Comparison of ENCODE assay signal across 28 mouse cellular contexts in genomic region chr4:149784371-149784770, GRCm38 (mm10). TPM values are rescaled to one million over a fixed set of nuclear protein-coding genes. Genes with fewer than 3 reads are reported as not detected.
DNase-seq lines count a peak whose midpoint lies in the region; ATAC-seq and TF ChIP-seq lines count a peak whose summit lies in the region.
"Had no signal": no experiment of that assay in that cellular context is flagged by ENCODE, and none has a peak within 500 bp of the region (broad histone marks: within the 10 kb centered on the region; RNA-seq: fewer than 3 reads in every experiment).

No protein-coding gene starts in this region.

- H3K9me3 ChIP-seq in heart, embryonic 16.5 days (replicated peaks; ENCODE audit: control insufficient read depth, low read length) = no peaks in the 10 kb centered on the region; the same call in 1 of the 2 replicates
- peaks cover 4% of the 10 kb centered on the region; the same call in 1 of the 2 replicates for H3K9me3 ChIP-seq in heart, embryonic 12.5 days (replicated peaks)
- no peaks in the 10 kb centered on the region for H3K9me3 ChIP-seq in liver, postnatal 0 days (ENCODE audit: low read length)
- H3K9me3 ChIP-seq in liver, embryonic 12.5 days (replicated peaks) = no peaks in the 10 kb centered on the region
- no peaks in the 10 kb centered on the region for H3K9me3 ChIP-seq in heart, postnatal 0 days (replicated peaks; ENCODE audit: control insufficient read depth, low read length)
- peaks cover 2% of the 10 kb centered on the region; the same call in 1 of the 2 replicates for H3K9me3 ChIP-seq in hindbrain, embryonic 10.5 days
- H3K9me3 ChIP-seq: embryonic facial prominence, embryonic 10.5 days; embryonic facial prominence, embryonic 15.5 days; forebrain, embryonic 12.5 days; G1E; heart, embryonic 15.5 days; hindbrain, embryonic 13.5 days; liver, embryonic 13.5 days; midbrain, embryonic 13.5 days had no signal

- DNase-seq in adrenal gland, postnatal 14 days = peak; percentile 59
- DNase-seq in adrenal gland, adult 8-10 months = no peak
- DNase-seq in liver, postnatal 0 days = no peak
- peak; percentile 65 for DNase-seq in heart, postnatal 0 days (ENCODE audit: low spot score)
- no peak for DNase-seq in hindbrain, embryonic 10.5 days (ENCODE audit: low spot score)
- DNase-seq: cerebellum, adult 8-10 months; cerebellum, postnatal 25 days; forebrain, postnatal 0 days; kidney, postnatal 4 days; lung, embryonic 14.5 days; lung, postnatal 4 days; thymus, adult 2 months; thymus, postnatal 36 days had no signal

- H3K27me3 ChIP-seq in heart, embryonic 16.5 days (ENCODE audit: control insufficient read depth, insufficient read depth, low read length) = no peaks in the 10 kb centered on the region
- H3K27me3 ChIP-seq in heart, embryonic 12.5 days (replicated peaks) = no peaks in the 10 kb centered on the region
- H3K27me3 ChIP-seq in liver, postnatal 0 days (ENCODE audit: insufficient read depth, low read length) = no peaks in the 10 kb centered on the region
- no peaks in the 10 kb centered on the region; the same call in 1 of the 2 replicates for H3K27me3 ChIP-seq in liver, embryonic 12.5 days (replicated peaks)
- H3K27me3 ChIP-seq in heart, postnatal 0 days (ENCODE audit: control insufficient read depth, insufficient read depth, low read length) = no peaks in the 10 kb centered on the region
- 0 out of 2 replicates have a peak, but pooled peaks cover 3% of the 10 kb centered on the region for H3K27me3 ChIP-seq in hindbrain, embryonic 10.5 days (ENCODE audit: insufficient read depth, poor library complexity, severe bottlenecking)
- H3K27me3 ChIP-seq: embryonic facial prominence, embryonic 15.5 days; heart, embryonic 15.5 days; hindbrain, embryonic 13.5 days; limb, embryonic 12.5 days; midbrain, embryonic 13.5 days; Patski had no signal

- H3K9ac ChIP-seq in heart, embryonic 16.5 days (ENCODE audit: low read length) = peak overlapping the region; percentile 15; the same call in 1 of the 2 replicates
- H3K9ac ChIP-seq in heart, embryonic 12.5 days = no peak overlapping the region
- no peak overlapping the region for H3K9ac ChIP-seq in liver, postnatal 0 days (replicated peaks)
- no peak overlapping the region for H3K9ac ChIP-seq in liver, embryonic 12.5 days
- no peak overlapping the region for H3K9ac ChIP-seq in heart, postnatal 0 days (replicated peaks; ENCODE audit: low read depth, low read length)
- H3K9ac ChIP-seq: embryonic facial prominence, embryonic 15.5 days; forebrain, embryonic 12.5 days; forebrain, postnatal 0 days; heart, embryonic 15.5 days; hindbrain, embryonic 13.5 days; limb, embryonic 12.5 days; liver, embryonic 13.5 days; lung, embryonic 14.5 days; midbrain, embryonic 13.5 days had no signal

- no peaks in the 10 kb centered on the region for H3K36me3 ChIP-seq in heart, embryonic 16.5 days (ENCODE audit: control insufficient read depth, insufficient read depth)
- H3K36me3 ChIP-seq in heart, embryonic 12.5 days = no peaks in the 10 kb centered on the region
- H3K36me3 ChIP-seq in liver, postnatal 0 days (replicated peaks; ENCODE audit: insufficient read depth, low read length) = no peaks in the 10 kb centered on the region
- no peaks in the 10 kb centered on the region for H3K36me3 ChIP-seq in liver, embryonic 12.5 days
- H3K36me3 ChIP-seq in heart, postnatal 0 days (replicated peaks; ENCODE audit: control insufficient read depth, insufficient read depth, low read length) = no peaks in the 10 kb centered on the region
- no peaks in the 10 kb centered on the region for H3K36me3 ChIP-seq in hindbrain, embryonic 10.5 days
- H3K36me3 ChIP-seq: embryonic facial prominence, embryonic 10.5 days; embryonic facial prominence, embryonic 15.5 days; forebrain, embryonic 12.5 days; G1E; heart, embryonic 15.5 days; hindbrain, embryonic 13.5 days; limb, embryonic 12.5 days; liver, embryonic 13.5 days; midbrain, embryonic 13.5 days had no signal

- no peak overlapping the region for H3K4me3 ChIP-seq in heart, embryonic 16.5 days (ENCODE audit: low read length)
- no peak overlapping the region for H3K4me3 ChIP-seq in heart, embryonic 12.5 days
- no peak overlapping the region for H3K4me3 ChIP-seq in liver, postnatal 0 days (ENCODE audit: low read depth, low read length)
- H3K4me3 ChIP-seq in liver, embryonic 12.5 days = no peak overlapping the region
- H3K4me3 ChIP-seq in heart, postnatal 0 days (ENCODE audit: low read depth, low read length) = no peak overlapping the region
- H3K4me3 ChIP-seq in hindbrain, embryonic 10.5 days = no peak overlapping the region
- H3K4me3 ChIP-seq: embryonic facial prominence, embryonic 10.5 days; embryonic facial prominence, embryonic 15.5 days; forebrain, embryonic 12.5 days; heart, embryonic 15.5 days; hindbrain, embryonic 13.5 days; limb, embryonic 12.5 days; liver, embryonic 13.5 days; megakaryocyte, embryonic 14.5 days; midbrain, embryonic 13.5 days had no signal

- H3K4me2 ChIP-seq in heart, embryonic 16.5 days (ENCODE audit: low read depth, low read length) = no peak overlapping the region
- no peak overlapping the region for H3K4me2 ChIP-seq in heart, embryonic 12.5 days
- no peak overlapping the region for H3K4me2 ChIP-seq in liver, postnatal 0 days (ENCODE audit: low read depth, low read length)
- no peak overlapping the region for H3K4me2 ChIP-seq in liver, embryonic 12.5 days
- H3K4me2 ChIP-seq in heart, postnatal 0 days (ENCODE audit: low read depth, low read length) = no peak overlapping the region
- H3K4me2 ChIP-seq: embryonic facial prominence, embryonic 15.5 days; forebrain, embryonic 12.5 days; heart, embryonic 15.5 days; hindbrain, embryonic 13.5 days; limb, embryonic 12.5 days; liver, embryonic 13.5 days; lung, embryonic 14.5 days; midbrain, embryonic 13.5 days had no signal

- peaks cover 6% of the 10 kb centered on the region for H3K4me1 ChIP-seq in heart, embryonic 16.5 days (ENCODE audit: control insufficient read depth, insufficient read depth, low read length)
- H3K4me1 ChIP-seq in heart, embryonic 12.5 days (replicated peaks) = no peaks in the 10 kb centered on the region
- peaks cover 19% of the 10 kb centered on the region for H3K4me1 ChIP-seq in liver, postnatal 0 days (ENCODE audit: insufficient read depth)
- H3K4me1 ChIP-seq in liver, embryonic 12.5 days = peaks cover 22% of the 10 kb centered on the region
- peaks cover 11% of the 10 kb centered on the region for H3K4me1 ChIP-seq in heart, postnatal 0 days (ENCODE audit: control insufficient read depth, insufficient read depth)
- peaks cover 7% of the 10 kb centered on the region; the same call in 1 of the 2 replicates for H3K4me1 ChIP-seq in hindbrain, embryonic 10.5 days (replicated peaks)
- H3K4me1 ChIP-seq: embryonic facial prominence, embryonic 15.5 days; hindbrain, embryonic 13.5 days had no signal

- ATAC-seq in heart, embryonic 16.5 days (replicated peaks; ENCODE audit: extremely low read depth, insufficient read depth, low FRiP score) = no peak
- ATAC-seq in heart, embryonic 12.5 days (ENCODE audit: insufficient number of reproducible peaks, low FRiP score) = no peak
- 0 out of 2 replicates have a peak, but pooled peaks have one; percentile 9 for ATAC-seq in liver, postnatal 0 days
- no peak for ATAC-seq in liver, embryonic 12.5 days
- peak; percentile 83 for ATAC-seq in heart, postnatal 0 days (ENCODE audit: insufficient read depth, low read depth)
- ATAC-seq: forebrain, postnatal 0 days; intestine, postnatal 0 days; midbrain, embryonic 13.5 days; Patski had no signal

- TF ChIP-seq EP300 in liver, postnatal 0 days (IDR thresholded peaks at IDR 0.05; ENCODE audit: low read depth) = no peak
- peak; percentile 79; the same call in 1 of the 2 replicates for TF ChIP-seq EP300 in heart, postnatal 0 days (IDR thresholded peaks at IDR 0.05; ENCODE audit: low read depth)

- WGBS in heart, embryonic 16.5 days = 58% methylated on average over 9 of the region's 9 CpGs
- WGBS in heart, embryonic 12.5 days = 76% methylated on average over 9 of the region's 9 CpGs
- WGBS in liver, postnatal 0 days (ENCODE audit: insufficient replicate concordance) = 54% methylated on average over 9 of the region's 9 CpGs
- 65% methylated on average over 9 of the region's 9 CpGs for WGBS in liver, embryonic 12.5 days (ENCODE audit: insufficient replicate concordance)
- 41% methylated on average over 9 of the region's 9 CpGs for WGBS in heart, postnatal 0 days
- WGBS in hindbrain, embryonic 10.5 days = 91% methylated on average over 9 of the region's 9 CpGs

- TF ChIP-seq CTCF in liver, postnatal 0 days (IDR thresholded peaks at IDR 0.05; ENCODE audit: low read depth) = no peak
- no peak for TF ChIP-seq CTCF in heart, postnatal 0 days (IDR thresholded peaks at IDR 0.05; ENCODE audit: low read depth)

- H3K27ac ChIP-seq in heart, embryonic 16.5 days (ENCODE audit: low read length) = peak overlapping the region; percentile 12; the same call in 1 of the 2 replicates
- no peak overlapping the region for H3K27ac ChIP-seq in heart, embryonic 12.5 days (ENCODE audit: poor library complexity, severe bottlenecking)
- 0 out of 2 replicates have a peak overlapping the region, but pooled peaks have one; percentile 48 for H3K27ac ChIP-seq in liver, postnatal 0 days (ENCODE audit: low read depth)
- H3K27ac ChIP-seq in liver, embryonic 12.5 days = no peak overlapping the region
- H3K27ac ChIP-seq in heart, postnatal 0 days (ENCODE audit: low read depth) = peak overlapping the region; percentile 77
- H3K27ac ChIP-seq in hindbrain, embryonic 10.5 days = no peak overlapping the region
- H3K27ac ChIP-seq: embryonic facial prominence, embryonic 10.5 days; embryonic facial prominence, embryonic 15.5 days; forebrain, embryonic 12.5 days; heart, embryonic 15.5 days; hindbrain, embryonic 13.5 days; limb, embryonic 12.5 days; liver, embryonic 13.5 days; midbrain, embryonic 13.5 days had no signal

RNA-seq across cellular contexts. Expression of gene Slc25a33, which starts 10.3 kb away (rescaled TPM):
- 30.6 and 36.6 TPM in 2 replicates for total RNA-seq in adrenal gland, postnatal 14 days (2021)
- 10 to 100 TPM; 22.2 to 24.2 (median 23.6) TPM for total RNA-seq in adrenal gland, adult 8-10 months (2022)
- 6.5 TPM in 2 replicates for polyA plus RNA-seq in heart, embryonic 16.5 days (2015; fragmentation: Nextera tagmentation; extraction: Ambion mirVana)
- polyA plus RNA-seq in heart, embryonic 12.5 days (2016; fragmentation: Nextera tagmentation; extraction: Ambion mirVana) = 7.3 and 7.5 TPM in 2 replicates
- polyA plus RNA-seq in liver, postnatal 0 days (2015; fragmentation: Nextera tagmentation; extraction: Ambion mirVana) = 52.2 and 53.2 TPM in 2 replicates
- 17.1 and 17.3 TPM in 2 replicates for polyA plus RNA-seq in liver, embryonic 12.5 days (2016; fragmentation: Nextera tagmentation; extraction: Ambion mirVana)
- total RNA-seq in heart, postnatal 0 days (2014; rRNA removed; ENCODE audit: low replicate concordance) = 3.0 and 9.8 TPM in 2 replicates
- polyA plus RNA-seq in heart, postnatal 0 days (2015; fragmentation: Nextera tagmentation; extraction: Ambion mirVana) = 13.3 and 15.1 TPM in 2 replicates
- polyA plus RNA-seq in hindbrain, embryonic 10.5 days (2016; fragmentation: Nextera tagmentation; extraction: Ambion mirVana) = 19.1 and 20.3 TPM in 2 replicates

RNA-seq across cellular contexts. Expression of gene Tmem201, which starts 46.5 kb away (rescaled TPM):
- total RNA-seq in adrenal gland, postnatal 14 days (2021) = 32.1 and 36.3 TPM in 2 replicates
- 10 to 100 TPM; 29.0 to 41.6 (median 36.4) TPM for total RNA-seq in adrenal gland, adult 8-10 months (2022)
- 46.4 and 52.3 TPM in 2 replicates for polyA plus RNA-seq in heart, embryonic 16.5 days (2015; fragmentation: Nextera tagmentation; extraction: Ambion mirVana)
- 51.1 and 52.8 TPM in 2 replicates for polyA plus RNA-seq in heart, embryonic 12.5 days (2016; fragmentation: Nextera tagmentation; extraction: Ambion mirVana)
- 5.1 and 5.8 TPM in 2 replicates for polyA plus RNA-seq in liver, postnatal 0 days (2015; fragmentation: Nextera tagmentation; extraction: Ambion mirVana)
- polyA plus RNA-seq in liver, embryonic 12.5 days (2016; fragmentation: Nextera tagmentation; extraction: Ambion mirVana) = 12.8 and 13.8 TPM in 2 replicates
- total RNA-seq in heart, postnatal 0 days (2014; rRNA removed; ENCODE audit: low replicate concordance) = 64.7 and 80.0 TPM in 2 replicates
- polyA plus RNA-seq in heart, postnatal 0 days (2015; fragmentation: Nextera tagmentation; extraction: Ambion mirVana) = 38.8 and 43.0 TPM in 2 replicates
- polyA plus RNA-seq in hindbrain, embryonic 10.5 days (2016; fragmentation: Nextera tagmentation; extraction: Ambion mirVana) = 40.8 and 44.4 TPM in 2 replicates

Comparison
In these comparisons a context has a peak if more than half of its experiments do, and no peak if none do; other contexts are left out.
1. DNase-seq: peak in adrenal gland, postnatal 14 days (single experiment) and heart, postnatal 0 days (single experiment); none in adrenal gland, adult 8-10 months (single experiment), liver, postnatal 0 days (single experiment) and hindbrain, embryonic 10.5 days (single experiment).
2. ATAC-seq: peak in liver, postnatal 0 days (single experiment) and heart, postnatal 0 days (single experiment); none in heart, embryonic 16.5 days (single experiment), heart, embryonic 12.5 days (single experiment) and liver, embryonic 12.5 days (single experiment).
3. H3K27ac ChIP-seq: peak in heart, embryonic 16.5 days (single experiment), liver, postnatal 0 days (single experiment) and heart, postnatal 0 days (single experiment); none in heart, embryonic 12.5 days (single experiment), liver, embryonic 12.5 days (single experiment) and hindbrain, embryonic 10.5 days (single experiment).